Mouse (Mus musculus): ENCODE measurements around the gene Ccl1. TPM values are rescaled to one million over a fixed set of nuclear protein-coding genes. Genes with fewer than 3 reads are reported as not detected.

Gene Ccl1
- polyA plus RNA-seq, 1 experiment from 2014 or later, result not detected

GRCm38 (mm10) chr11:82169456-82169855 lies 136.0 kb downstream of the Ccl1 start:
- ATAC-seq (replicated peaks; ENCODE audit: low FRiP score, low read depth), result no peak
- WGBS, result 95% methylated on average over 4 of the region's 4 CpGs
- DNase-seq (ENCODE audit: low spot score), result no peak
- no peak overlapping the region for H3K4me3 ChIP-seq (replicated peaks; ENCODE audit: low read depth, low read length)
- no peaks in the 10 kb centered on the region for H3K36me3 ChIP-seq (ENCODE audit: insufficient read depth, low read length)
- H3K27me3 ChIP-seq (ENCODE audit: insufficient read depth, low read length), result no peaks in the 10 kb centered on the region
- no peak overlapping the region for H3K4me2 ChIP-seq (ENCODE audit: low read length)
- no peak overlapping the region for H3K27ac ChIP-seq
- H3K9me3 ChIP-seq (replicated peaks; ENCODE audit: low read length), result no peaks in the 10 kb centered on the region
- no peak overlapping the region for H3K9ac ChIP-seq (ENCODE audit: low read depth, low read length)
- no peaks in the 10 kb centered on the region for H3K4me1 ChIP-seq (replicated peaks; ENCODE audit: insufficient read depth, low read length)
- TF ChIP-seq CTCF (IDR thresholded peaks at IDR 0.05; ENCODE audit: low read depth), result no peak

GRCm38 (mm10) chr11:82168308-82168707 lies 137.2 kb downstream of the Ccl1 start:
- WGBS, result 89% methylated on average over 2 of the region's 2 CpGs
- H3K27ac ChIP-seq, result no peak overlapping the region
- TF ChIP-seq CTCF (IDR thresholded peaks at IDR 0.05; ENCODE audit: low read depth), result no peak
- no peaks in the 10 kb centered on the region for H3K36me3 ChIP-seq (ENCODE audit: insufficient read depth, low read length)
- no peak overlapping the region for H3K4me3 ChIP-seq (replicated peaks; ENCODE audit: low read depth, low read length)
- no peaks in the 10 kb centered on the region for H3K9me3 ChIP-seq (replicated peaks; ENCODE audit: low read length)
- DNase-seq (ENCODE audit: low spot score) (no peak), ATAC-seq (replicated peaks; ENCODE audit: low FRiP score, low read depth) (no peak)
- no peaks in the 10 kb centered on the region for H3K4me1 ChIP-seq (replicated peaks; ENCODE audit: insufficient read depth, low read length)
- no peaks in the 10 kb centered on the region for H3K27me3 ChIP-seq (ENCODE audit: insufficient read depth, low read length)
- no peak overlapping the region for H3K9ac ChIP-seq (ENCODE audit: low read depth, low read length)
- no peak overlapping the region for H3K4me2 ChIP-seq (ENCODE audit: low read length)

- TF ChIP-seq CTCF (IDR thresholded peaks at IDR 0.05; ENCODE audit: low read depth), result no peak
- Histone ChIP-seq H3K27ac (no peak overlapping the region), H3K9ac (ENCODE audit: low read depth, low read length) (no peak overlapping the region), H3K36me3 (ENCODE audit: insufficient read depth, low read length) (no peaks in the 10 kb centered on the region), H3K27me3 (ENCODE audit: insufficient read depth, low read length) (no peaks in the 10 kb centered on the region), H3K9me3 (replicated peaks; ENCODE audit: low read length) (no peaks in the 10 kb centered on the region), H3K4me2 (ENCODE audit: low read length) (no peak overlapping the region), H3K4me3 (replicated peaks; ENCODE audit: low read depth, low read length) (no peak overlapping the region), H3K4me1 (replicated peaks; ENCODE audit: insufficient read depth, low read length) (no peaks in the 10 kb centered on the region)
- 71% methylated on average over 8 of the region's 8 CpGs for WGBS
- DNase-seq (ENCODE audit: low spot score), result no peak
- no peak for ATAC-seq (replicated peaks; ENCODE audit: low FRiP score, low read depth)
Observed at GRCm38 (mm10) chr11:82163285-82163684, 142.2 kb downstream of the Ccl1 start.

DNA sequence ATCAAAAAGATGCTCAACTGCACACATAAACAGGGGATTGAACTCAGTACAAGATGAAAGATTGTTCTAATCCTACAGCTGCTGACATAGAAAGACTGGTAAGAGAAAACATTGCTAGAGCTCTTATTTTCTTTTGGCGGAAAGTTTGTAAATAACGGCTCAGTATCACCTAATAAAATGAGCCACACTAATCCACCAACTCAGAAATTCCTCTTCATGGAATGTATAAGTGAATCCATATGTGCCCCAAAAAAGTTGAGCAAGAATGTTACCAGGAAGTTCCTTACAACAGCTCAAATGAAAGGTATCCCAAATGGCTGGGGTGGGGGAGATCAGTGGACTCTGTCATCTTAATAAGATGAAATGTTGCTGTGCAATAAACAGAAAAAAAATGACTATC lies 146.4 kb downstream of the Ccl1 start:
- Histone ChIP-seq H3K4me2 (ENCODE audit: low read length) (no peak overlapping the region), H3K9me3 (replicated peaks; ENCODE audit: low read length) (no peaks in the 10 kb centered on the region), H3K9ac (ENCODE audit: low read depth, low read length) (no peak overlapping the region), H3K4me1 (replicated peaks; ENCODE audit: insufficient read depth, low read length) (no peaks in the 10 kb centered on the region), H3K27me3 (ENCODE audit: insufficient read depth, low read length) (no peaks in the 10 kb centered on the region), H3K27ac (no peak overlapping the region), H3K4me3 (replicated peaks; ENCODE audit: low read depth, low read length) (no peak overlapping the region), H3K36me3 (ENCODE audit: insufficient read depth, low read length) (no peaks in the 10 kb centered on the region)
- TF ChIP-seq CTCF (IDR thresholded peaks at IDR 0.05; ENCODE audit: low read depth), result no peak
- 90% methylated on average over 2 of the region's 2 CpGs for WGBS
- DNase-seq (ENCODE audit: low spot score), result no peak
- ATAC-seq (replicated peaks; ENCODE audit: low FRiP score, low read depth), result no peak

DNA sequence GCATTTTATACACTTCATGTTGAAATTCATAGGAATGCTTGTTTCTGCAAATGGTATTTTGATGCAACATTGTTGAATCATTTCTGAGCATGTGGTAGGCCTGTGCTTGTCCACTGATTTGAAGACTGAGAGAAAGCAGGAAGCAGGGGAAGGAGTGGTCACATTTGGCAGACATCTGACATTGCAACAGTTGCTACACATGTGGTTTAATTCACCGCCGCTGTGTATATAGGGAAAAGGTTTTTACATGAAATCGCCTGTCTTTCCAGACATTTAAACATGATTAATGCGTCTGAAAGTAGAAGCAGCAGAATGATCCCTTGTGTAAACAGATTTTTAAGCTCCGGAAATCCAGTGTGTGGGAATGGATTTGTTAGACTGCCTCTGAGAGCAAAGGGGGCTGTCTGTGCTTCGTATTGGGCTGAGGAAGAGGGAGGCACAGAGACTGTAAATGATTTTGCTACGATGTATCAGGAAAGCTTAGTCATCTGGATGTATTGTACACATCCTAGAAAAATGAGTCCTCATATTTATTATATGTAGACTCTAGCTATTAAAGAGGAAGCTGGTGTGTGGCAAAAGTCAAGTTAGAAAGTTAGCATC lies 165.9 kb downstream of the Ccl1 start:
- Histone ChIP-seq H3K4me3 (replicated peaks; ENCODE audit: low read depth, low read length) (no peak overlapping the region), H3K4me1 (replicated peaks; ENCODE audit: insufficient read depth, low read length) (no peaks in the 10 kb centered on the region), H3K4me2 (ENCODE audit: low read length) (no peak overlapping the region), H3K9me3 (replicated peaks; ENCODE audit: low read length) (no peaks in the 10 kb centered on the region), H3K36me3 (ENCODE audit: insufficient read depth, low read length) (no peaks in the 10 kb centered on the region), H3K9ac (ENCODE audit: low read depth, low read length) (no peak overlapping the region), H3K27ac (peak overlapping the region; percentile 22), H3K27me3 (ENCODE audit: insufficient read depth, low read length) (no peaks in the 10 kb centered on the region)
- WGBS, result 15% methylated on average over 7 of the region's 7 CpGs
- no peak for TF ChIP-seq CTCF (IDR thresholded peaks at IDR 0.05; ENCODE audit: low read depth)
- DNase-seq (ENCODE audit: low spot score) (peak; percentile 84), ATAC-seq (replicated peaks; ENCODE audit: low FRiP score, low read depth) (no peak)

DNA sequence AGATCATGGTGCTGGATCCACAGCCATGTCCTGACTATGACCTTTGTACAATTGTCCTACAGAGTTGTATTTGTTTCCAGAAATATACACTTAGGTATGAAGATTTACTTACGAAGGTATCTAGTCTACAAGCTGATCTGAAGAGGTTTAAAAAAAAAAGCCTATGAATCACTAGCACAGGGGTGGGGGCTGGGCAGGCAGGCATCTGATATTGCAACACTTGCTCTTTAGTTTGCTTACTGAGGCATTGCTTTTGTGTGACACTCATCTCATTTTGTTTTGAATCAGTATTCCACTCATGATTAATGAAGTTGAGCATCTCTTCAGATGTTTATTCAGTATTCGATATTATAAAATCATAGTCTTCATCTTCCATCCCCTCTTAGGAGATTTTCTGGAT lies 169.3 kb downstream of the Ccl1 start:
- Histone ChIP-seq H3K4me3 (replicated peaks; ENCODE audit: low read depth, low read length) (no peak overlapping the region), H3K4me2 (ENCODE audit: low read length) (no peak overlapping the region), H3K9me3 (replicated peaks; ENCODE audit: low read length) (no peaks in the 10 kb centered on the region), H3K27me3 (ENCODE audit: insufficient read depth, low read length) (no peaks in the 10 kb centered on the region), H3K27ac (no peak overlapping the region), H3K9ac (ENCODE audit: low read depth, low read length) (no peak overlapping the region), H3K4me1 (replicated peaks; ENCODE audit: insufficient read depth, low read length) (no peaks in the 10 kb centered on the region), H3K36me3 (ENCODE audit: insufficient read depth, low read length) (no peaks in the 10 kb centered on the region)
- ATAC-seq (replicated peaks; ENCODE audit: low FRiP score, low read depth), result no peak
- no peak for TF ChIP-seq CTCF (IDR thresholded peaks at IDR 0.05; ENCODE audit: low read depth)
- no peak for DNase-seq (ENCODE audit: low spot score)
- 88% methylated on average over 2 of the region's 2 CpGs for whole genome bisulfite sequencing

- H3K4me3 ChIP-seq (replicated peaks; ENCODE audit: low read depth, low read length), result no peak overlapping the region
- H3K4me2 ChIP-seq (ENCODE audit: low read length), result no peak overlapping the region
- WGBS, result 82% methylated on average over 1 of the region's 1 CpGs
- H3K9me3 ChIP-seq (replicated peaks; ENCODE audit: low read length), result no peaks in the 10 kb centered on the region
- ATAC-seq (replicated peaks; ENCODE audit: low FRiP score, low read depth), result no peak
- TF ChIP-seq CTCF (IDR thresholded peaks at IDR 0.05; ENCODE audit: low read depth), result no peak
- no peak for DNase-seq (ENCODE audit: low spot score)
- no peaks in the 10 kb centered on the region for H3K27me3 ChIP-seq (ENCODE audit: insufficient read depth, low read length)
- H3K36me3 ChIP-seq (ENCODE audit: insufficient read depth, low read length), result no peaks in the 10 kb centered on the region
- no peaks in the 10 kb centered on the region for H3K4me1 ChIP-seq (replicated peaks; ENCODE audit: insufficient read depth, low read length)
- H3K9ac ChIP-seq (ENCODE audit: low read depth, low read length), result no peak overlapping the region
- no peak overlapping the region for H3K27ac ChIP-seq
Observed at GRCm38 (mm10) chr11:82132977-82133376, 172.5 kb downstream of the Ccl1 start.

Other genes starting within 250 kb of the Ccl1 start
- gene Ccl11, start 247.9 kb downstream of the Ccl1 start, polyA plus RNA-seq (2015; fragmentation: Nextera tagmentation; extraction: Ambion mirVana), result 7.9 and 9.1 TPM in 2 replicates
- 5.7 and 6.4 TPM in 2 replicates for gene Ccl12, start 203.8 kb downstream of the Ccl1 start, polyA plus RNA-seq (2015; fragmentation: Nextera tagmentation; extraction: Ambion mirVana)
- gene Ccl8, start 190.5 kb downstream of the Ccl1 start, polyA plus RNA-seq (2015; fragmentation: Nextera tagmentation; extraction: Ambion mirVana), result 0.40 and 0.75 TPM in 2 replicates
- gene Tmem132e, start 83.2 kb upstream of the Ccl1 start, polyA plus RNA-seq (2015; fragmentation: Nextera tagmentation; extraction: Ambion mirVana), result 0.18 and 0.31 TPM in 2 replicates